Mouse (Mus musculus) MEL (cell line): ENCODE results near the gene Dglucy.

Source experiments
- CTCF ChIP-seq, 3 experiments: IDR thresholded peaks in 2 of 3; conservative IDR thresholded peaks in 1 of 3; 2 replicates each; pipeline ENCODE4 v1.5.1; 2011 to 2012; ENCODE audit warnings: low read length in 3 of 3, low read depth in 2 of 3, mild to moderate bottlenecking in 2 of 3, improper control_type of control experiment in 1 of 3, inconsistent platforms in 1 of 3, mixed read lengths in 1 of 3, moderate library complexity in 1 of 3; ENCODE audit not compliant: control insufficient read depth in 1 of 3, insufficient read depth in 1 of 3, poor library complexity in 1 of 3, severe bottlenecking in 1 of 3
- EP300 ChIP-seq, 2 experiments: IDR thresholded peaks; 2 replicates each; pipeline ENCODE4 v1.6.1; 2011; ENCODE audit warnings: improper control_type of control experiment in 2 of 2, low read length in 2 of 2, low read depth in 1 of 2, mild to moderate bottlenecking in 1 of 2
- MAZ ChIP-seq: IDR thresholded peaks from 2 replicates; pipeline ENCODE4 v1.6.1; 2012; ENCODE audit warnings: low read depth, mild to moderate bottlenecking, inconsistent platforms, low read length, improper control_type of control experiment
- MEF2A ChIP-seq: IDR thresholded peaks from 2 replicates; pipeline ENCODE4 v1.6.1; 2014; ENCODE audit warnings: low read depth, mild to moderate bottlenecking, inconsistent platforms, low read length, improper control_type of control experiment; ENCODE audit not compliant: poor library complexity, insufficient replicate concordance, severe bottlenecking; ENCODE audit errors: extremely low read depth
- MXI1 ChIP-seq: IDR thresholded peaks from 2 replicates; pipeline ENCODE4 v1.6.1; 2011; ENCODE audit warnings: mild to moderate bottlenecking, low read depth, low read length, improper control_type of control experiment
- POLR2A ChIP-seq, 2 experiments: IDR thresholded peaks; 2 replicates each; pipeline ENCODE4 v1.6.1; 2011 to 2012; ENCODE audit warnings: low read length in 2 of 2, mild to moderate bottlenecking in 2 of 2, control low read depth in 1 of 2, improper control_type of control experiment in 1 of 2, low read depth in 1 of 2, moderate library complexity in 1 of 2; ENCODE audit not compliant: control insufficient read depth in 1 of 2, insufficient read depth in 1 of 2, poor library complexity in 1 of 2
- POLR2AphosphoS2 ChIP-seq: IDR thresholded peaks from 2 replicates; pipeline ENCODE4 v1.6.1; 2011; ENCODE audit warnings: low read length, improper control_type of control experiment
- POLR2AphosphoS5 ChIP-seq: IDR thresholded peaks from 2 replicates; pipeline ENCODE4 v1.6.1; 2012; ENCODE audit warnings: low read depth, borderline replicate concordance, mild to moderate bottlenecking, inconsistent platforms, low read length, moderate library complexity, mixed read lengths
- RCOR1 ChIP-seq: IDR thresholded peaks from 2 replicates; pipeline ENCODE4 v1.6.1; 2012; ENCODE audit warnings: low read depth, mild to moderate bottlenecking, inconsistent platforms, low read length, improper control_type of control experiment
- SIN3A ChIP-seq: IDR thresholded peaks from 2 replicates; pipeline ENCODE4 v1.6.1; 2012; ENCODE audit warnings: low read length, improper control_type of control experiment, inconsistent platforms
- SMC3 ChIP-seq: IDR thresholded peaks from 2 replicates; pipeline ENCODE4 v1.6.1; 2011; ENCODE audit warnings: low read depth, low read length, improper control_type of control experiment
- TAL1 ChIP-seq: IDR thresholded peaks from 2 replicates; pipeline ENCODE4 v1.6.1; 2012; ENCODE audit warnings: mild to moderate bottlenecking, inconsistent platforms, low read length, moderate library complexity, mixed read lengths
- TCF12 ChIP-seq: IDR thresholded peaks from 2 replicates; pipeline ENCODE4 v1.6.1; 2014; ENCODE audit warnings: low read depth, mild to moderate bottlenecking, inconsistent platforms, low read length, improper control_type of control experiment, moderate library complexity
- ZNF384 ChIP-seq: IDR thresholded peaks from 2 replicates; pipeline ENCODE4 v1.6.1; 2012; ENCODE audit warnings: low read depth, mild to moderate bottlenecking, inconsistent platforms, low read length, improper control_type of control experiment

GRCm38 (mm10) chr12:100769871-100770270 is 9.0 kb upstream of the Dglucy start:
- TF ChIP-seq MXI1 = no peak
- no peak for TF ChIP-seq CTCF (IDR thresholded peaks at IDR 0.05 in 2 of 3, conservative IDR thresholded peaks at IDR 0.05 in 1 of 3; ENCODE audit: control insufficient read depth in 1 of 3, insufficient read depth in 1 of 3, low read depth in 2 of 3, low read length in 3 of 3, poor library complexity in 1 of 3, severe bottlenecking in 1 of 3)
- no peak for TF ChIP-seq ZNF384
- TF ChIP-seq POLR2AphosphoS2 = no peak
- TF ChIP-seq EP300 (IDR thresholded peaks at IDR 0.05; ENCODE audit: low read depth in 1 of 2, low read length in 2 of 2) = no peak
- no peak for TF ChIP-seq POLR2AphosphoS5
- TF ChIP-seq TAL1 = no peak
- no peak for TF ChIP-seq SIN3A
- TF ChIP-seq RCOR1 = no peak
- no peak for TF ChIP-seq MAZ
- no peak for TF ChIP-seq SMC3
- no peak for TF ChIP-seq MEF2A
- TF ChIP-seq TCF12 = no peak
- no peak for TF ChIP-seq POLR2A (IDR thresholded peaks at IDR 0.05; ENCODE audit: control insufficient read depth in 1 of 2, insufficient read depth in 1 of 2, low read depth in 1 of 2, low read length in 2 of 2, poor library complexity in 1 of 2)
